Mouse (Mus musculus) myocyte (in vitro differentiated cells): ENCODE results near the gene Pik3c2a. TPM values are rescaled to one million over a fixed set of nuclear protein-coding genes. Genes with fewer than 3 reads are reported as not detected.

Experiments
- H3K27me3 ChIP-seq: one replicate; pipeline ENCODE4 v1.6.1; 2011; ENCODE audit not compliant: control insufficient read depth, insufficient read depth, insufficient read length
- H3K36me3 ChIP-seq: one replicate; pipeline ENCODE4 v1.6.1; 2011; ENCODE audit not compliant: control insufficient read depth, insufficient read depth
- H3K4me2 ChIP-seq: one replicate; pipeline ENCODE4 v1.6.1; 2011; ENCODE audit warnings: low read depth, control low read depth
- H3K4me3 ChIP-seq: one replicate; pipeline ENCODE4 v1.5.1; 2011; ENCODE audit warnings: mild to moderate bottlenecking, control low read depth, moderate library complexity
- H3K79me2 ChIP-seq: one replicate; pipeline ENCODE4 v1.6.1; 2011; ENCODE audit not compliant: control insufficient read depth, insufficient read depth
- H3ac ChIP-seq: one replicate; pipeline ENCODE4 v1.6.1; 2011; ENCODE audit not compliant: control insufficient read depth, insufficient read length
- CEBPB ChIP-seq: IDR thresholded peaks from 2 replicates; pipeline ENCODE4 v1.6.1; 2011; ENCODE audit warnings: mild to moderate bottlenecking, moderate library complexity; ENCODE audit not compliant: poor library complexity, insufficient read depth, severe bottlenecking
- E2F4 ChIP-seq: IDR thresholded peaks from one replicate; pipeline ENCODE4 v1.6.1; 2011; ENCODE audit warnings: mild to moderate bottlenecking, control low read depth, moderate library complexity; ENCODE audit not compliant: insufficient read depth
- MAX ChIP-seq: IDR thresholded peaks from one replicate; pipeline ENCODE4 v1.6.1; 2011; ENCODE audit warnings: low read depth, mild to moderate bottlenecking, control low read depth
- MYOD1 ChIP-seq, 3 experiments: IDR thresholded peaks; one replicate each; pipeline ENCODE4 v1.6.1; 2011; ENCODE audit warnings: control low read depth in 2 of 3, low read depth in 2 of 3, mild to moderate bottlenecking in 2 of 3, moderate library complexity in 1 of 3; ENCODE audit not compliant: insufficient read length in 2 of 3, control insufficient read depth in 1 of 3
- MYOG ChIP-seq, 3 experiments: IDR thresholded peaks; one replicate each; pipeline ENCODE4 v1.6.1; 2011; ENCODE audit warnings: control low read depth in 2 of 3, low read depth in 2 of 3, mild to moderate bottlenecking in 2 of 3; ENCODE audit not compliant: insufficient read length in 2 of 3, control insufficient read depth in 1 of 3, insufficient read depth in 1 of 3
- POLR2A ChIP-seq: IDR thresholded peaks from one replicate; pipeline ENCODE4 v1.6.1; 2011; ENCODE audit warnings: low read depth, mild to moderate bottlenecking, control low read depth, moderate library complexity; ENCODE audit not compliant: insufficient read length
- POLR2AphosphoS2 ChIP-seq: IDR thresholded peaks from one replicate; pipeline ENCODE4 v1.6.1; 2011; ENCODE audit warnings: low read depth, control low read depth; ENCODE audit not compliant: insufficient read length
- REST ChIP-seq: IDR thresholded peaks from one replicate; pipeline ENCODE4 v1.6.1; 2011; ENCODE audit warnings: mild to moderate bottlenecking, control low read depth, moderate library complexity; ENCODE audit not compliant: insufficient read depth, insufficient read length
- SRF ChIP-seq: IDR thresholded peaks from one replicate; pipeline ENCODE4 v1.6.1; 2011; ENCODE audit warnings: low read depth; ENCODE audit not compliant: control insufficient read depth, insufficient read length
- TCF12 ChIP-seq: IDR thresholded peaks from one replicate; pipeline ENCODE4 v1.6.1; 2011; ENCODE audit warnings: mild to moderate bottlenecking, control low read depth; ENCODE audit not compliant: poor library complexity, insufficient read depth, severe bottlenecking
- TCF3 ChIP-seq: IDR thresholded peaks from one replicate; pipeline ENCODE4 v1.6.1; 2011; ENCODE audit warnings: low read depth, control low read depth; ENCODE audit not compliant: insufficient read length
- USF1 ChIP-seq: IDR thresholded peaks from one replicate; pipeline ENCODE4 v1.6.1; 2011; ENCODE audit warnings: low read depth, mild to moderate bottlenecking, control low read depth, moderate library complexity
- polyA plus RNA-seq: library from polyadenylated mRNA; unstranded; fragments of >200 nt; fragmentation: generic; extraction: Trizol; gene quantifications from one replicate; pipeline ENCODE4 v1.2.1, GENCODE M21; 2012; ENCODE audit warnings: missing spikeins

Pik3c2a gene
- polyA plus RNA-seq, 1 experiment, result 2.0 TPM

DNA sequence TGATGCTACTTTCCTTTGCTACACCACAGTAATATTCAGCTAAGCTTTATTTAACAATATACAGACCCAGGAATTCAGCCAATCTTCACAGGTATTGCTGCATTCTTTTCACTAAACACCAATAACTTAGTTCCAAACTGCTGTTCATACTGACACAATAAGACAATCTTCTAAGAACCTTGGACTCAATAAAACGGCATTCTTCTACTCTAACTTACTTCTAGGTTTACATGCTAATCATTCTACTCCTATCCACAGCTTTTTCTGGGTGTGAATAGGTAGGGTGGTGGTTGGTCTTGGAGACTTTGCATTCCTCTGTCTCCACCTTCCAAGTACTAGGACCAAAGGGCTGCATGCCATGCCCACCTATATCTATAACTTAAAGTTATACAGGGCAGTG, 69.0 kb downstream of the Pik3c2a start:
- TF ChIP-seq POLR2A, result no peak
- no peak for TF ChIP-seq E2F4
- TF ChIP-seq SRF, result no peak
- no peak for TF ChIP-seq REST
- no peak for TF ChIP-seq TCF3
- TF ChIP-seq TCF12, result no peak
- no peak for TF ChIP-seq USF1
- TF ChIP-seq CEBPB, result no peak
- TF ChIP-seq MAX, result no peak
- TF ChIP-seq MYOD1 (IDR thresholded peaks at IDR 0.05; ENCODE audit: control insufficient read depth in 1 of 3, insufficient read length in 2 of 3, low read depth in 2 of 3), result no peak
- TF ChIP-seq POLR2AphosphoS2, result no peak
- TF ChIP-seq MYOG (IDR thresholded peaks at IDR 0.05; ENCODE audit: control insufficient read depth in 1 of 3, insufficient read depth in 1 of 3, insufficient read length in 2 of 3, low read depth in 2 of 3), result no peak
- Histone ChIP-seq H3K4me2 (no peak overlapping the region), H3K27me3 (no peaks in the 10 kb centered on the region), H3K79me2 (no peaks in the 10 kb centered on the region), H3K4me3 (no peak overlapping the region), H3ac (no peak overlapping the region), H3K36me3 (peaks cover 23% of the 10 kb centered on the region)

DNA sequence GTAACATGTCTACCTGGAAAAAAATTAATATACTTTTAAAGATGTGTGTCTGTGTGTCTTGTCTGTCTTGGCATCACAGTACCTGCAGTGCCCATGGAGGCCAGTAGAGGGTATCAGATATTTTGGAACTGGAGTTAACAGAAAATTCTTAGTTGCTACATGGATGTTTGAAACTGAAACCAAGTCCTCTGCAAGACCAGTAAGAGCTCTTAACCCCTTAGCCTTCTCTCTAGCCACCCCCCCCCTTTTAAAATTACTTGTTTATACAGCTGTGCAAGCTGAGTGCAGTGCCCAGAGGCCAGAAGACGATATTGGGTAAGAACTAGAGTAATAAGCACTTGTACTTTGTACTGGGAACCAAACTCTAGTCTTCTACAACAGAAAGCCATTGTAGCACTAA, 107.0 kb downstream of the Pik3c2a start:
- no peak for TF ChIP-seq TCF12
- TF ChIP-seq MYOD1 (IDR thresholded peaks at IDR 0.05; ENCODE audit: control insufficient read depth in 1 of 3, insufficient read length in 2 of 3, low read depth in 2 of 3), result peak in 1 of 3 experiments; percentile 22
- H3ac ChIP-seq, result no peak overlapping the region
- H3K27me3 ChIP-seq, result no peaks in the 10 kb centered on the region
- no peak overlapping the region for H3K4me3 ChIP-seq
- peaks cover 27% of the 10 kb centered on the region for H3K36me3 ChIP-seq
- H3K4me2 ChIP-seq, result peak overlapping the region; percentile 47
- peaks cover 33% of the 10 kb centered on the region for H3K79me2 ChIP-seq

- Histone ChIP-seq H3K27me3 (no peaks in the 10 kb centered on the region), H3K36me3 (peaks cover 36% of the 10 kb centered on the region), H3K4me3 (peak overlapping the region; percentile 94), H3K79me2 (peaks cover 33% of the 10 kb centered on the region), H3ac (no peak overlapping the region), H3K4me2 (peak overlapping the region; percentile 86)
- TF ChIP-seq TCF12 (no peak), USF1 (no peak), CEBPB (no peak)
Observed at GRCm38 (mm10) chr7:116335133-116335532, 108.1 kb downstream of the Pik3c2a start.

GRCm38 (mm10) chr7:116334669-116335038, 108.6 kb downstream of the Pik3c2a start:
- H3K79me2 ChIP-seq, result peaks cover 33% of the 10 kb centered on the region
- H3K4me2 ChIP-seq, result peak overlapping the region; percentile 86
- no peak for TF ChIP-seq TCF3
- no peak for TF ChIP-seq USF1
- TF ChIP-seq REST, result no peak
- TF ChIP-seq TCF12, result no peak
- TF ChIP-seq E2F4, result no peak
- TF ChIP-seq MYOD1 (IDR thresholded peaks at IDR 0.05; ENCODE audit: control insufficient read depth in 1 of 3, insufficient read length in 2 of 3, low read depth in 2 of 3), result no peak
- no peak for TF ChIP-seq POLR2AphosphoS2
- H3K36me3 ChIP-seq, result peaks cover 33% of the 10 kb centered on the region
- H3K27me3 ChIP-seq, result no peaks in the 10 kb centered on the region
- peak overlapping the region; percentile 94 for H3K4me3 ChIP-seq
- peak overlapping the region; percentile 60 for H3ac ChIP-seq

GRCm38 (mm10) chr7:116333713-116334668, 109.3 kb downstream of the Pik3c2a start, which contains the start of gene Rps13:
Gene Rps13 (minus strand): TSS chr7:116334195.
- Histone ChIP-seq H3K79me2 (peaks cover 33% of the 10 kb centered on the region), H3K4me3 (peak within 1 kb of the TSS; percentile 94), H3K36me3 (peaks cover 29% of the 10 kb centered on the region), H3ac (peak within 1 kb of the TSS; percentile 60), H3K27me3 (no peaks in the 10 kb centered on the region), H3K4me2 (peak within 1 kb of the TSS; percentile 86)
- TF ChIP-seq POLR2A (peak; percentile 91), SRF (no peak), MAX (peak; percentile 51), E2F4 (no peak), TCF3 (no peak), REST (no peak), MYOG (IDR thresholded peaks at IDR 0.05; ENCODE audit: control insufficient read depth in 1 of 3, insufficient read depth in 1 of 3, insufficient read length in 2 of 3, low read depth in 2 of 3) (no peak), MYOD1 (IDR thresholded peaks at IDR 0.05; ENCODE audit: control insufficient read depth in 1 of 3, insufficient read length in 2 of 3, low read depth in 2 of 3) (no peak), POLR2AphosphoS2 (peak; percentile 95)
